Mouse (Mus musculus) cerebellum, adult 11 months (tissue): Measurements from ENCODE around the gene Skp2.

Experiments used
- DNase-seq: peaks from one replicate; pipeline ENCODE4 v3.0.0; 2022

Gene Skp2

DNA sequence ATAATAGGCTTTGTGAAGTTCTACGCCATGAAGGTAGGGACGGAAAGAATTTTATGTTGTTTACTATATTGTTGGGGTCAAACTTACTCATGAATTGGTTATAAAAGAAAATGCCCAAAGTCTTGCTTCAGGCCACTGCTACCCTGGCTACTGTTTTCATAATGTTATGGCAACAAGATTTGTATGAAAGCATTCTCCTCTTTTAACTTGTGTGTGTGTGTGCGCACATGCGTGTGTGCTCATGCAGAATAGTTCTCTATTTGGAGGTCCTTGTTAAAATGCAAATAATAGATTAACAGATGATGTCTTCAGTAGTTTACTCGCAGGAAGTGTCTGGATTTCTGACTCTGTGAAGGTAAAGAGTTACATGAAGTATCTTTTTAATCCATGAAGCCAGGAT is 81.5 kb downstream of the Skp2 start:
- DNase-seq, result no peak

GRCm38 (mm10) chr15:9073067-9073608 is 82.1 kb downstream of the Skp2 start:
- DNase-seq, result no peak

- DNase-seq, result no peak
These were observed 82.6 kb downstream of the Skp2 start for GRCm38 (mm10) chr15:9072630-9073029.

DNA sequence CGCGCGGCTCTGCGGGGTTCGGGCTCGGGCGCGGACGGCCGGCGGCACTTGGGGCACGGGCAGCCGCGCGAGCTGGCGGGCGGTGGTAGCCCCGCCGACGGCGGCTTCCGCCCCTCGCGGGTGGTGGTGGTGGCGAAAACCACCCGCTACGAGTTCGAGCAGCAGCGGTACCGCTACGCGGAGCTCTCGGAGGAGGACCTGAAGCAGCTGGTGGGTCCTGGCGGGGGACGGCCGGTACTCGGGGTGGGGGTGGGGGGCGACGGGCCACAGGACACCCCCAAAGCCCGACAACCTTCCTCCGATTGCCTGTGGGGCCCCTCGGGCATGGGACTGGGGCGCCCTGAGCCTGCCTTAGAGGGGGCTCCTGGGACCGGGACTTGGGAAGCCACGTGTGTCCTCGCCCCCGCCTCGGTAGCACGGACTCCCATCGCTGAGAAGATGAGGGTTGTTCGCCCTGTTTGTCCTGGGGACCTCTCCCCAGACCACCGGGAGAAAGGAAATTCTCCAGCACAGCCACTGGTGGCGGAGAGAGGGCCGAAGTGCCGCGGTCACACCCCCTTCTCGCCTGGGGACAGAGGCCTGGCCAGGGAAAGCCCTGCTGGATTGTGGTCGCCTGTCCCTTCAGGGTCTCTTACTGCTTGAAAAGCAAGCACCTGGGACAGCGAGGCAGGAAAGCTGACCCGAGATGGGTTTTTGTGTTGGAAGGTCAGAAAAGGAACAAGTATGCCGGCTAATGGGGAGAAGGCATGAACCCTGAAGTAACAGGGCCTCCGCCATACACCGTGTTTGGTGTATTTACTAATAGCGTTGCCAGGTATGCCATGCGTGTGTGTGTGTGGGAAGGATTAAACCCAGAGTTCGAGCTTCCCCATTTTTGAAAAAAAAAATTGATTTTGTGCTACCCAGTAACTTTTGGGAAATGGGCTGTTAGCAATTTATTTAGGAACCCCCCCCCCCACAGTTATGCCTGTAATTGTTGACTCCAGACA is 83.4 kb downstream of the Skp2 start:
- peak; percentile 38 for DNase-seq

- peak; percentile 98 for DNase-seq
These were observed 84.2 kb downstream of the Skp2 start, which contains the start of gene Nadk2 for GRCm38 (mm10) chr15:9070912-9071555. TSS of gene Nadk2 (plus strand) at chr15:9071260.

- no peak for DNase-seq
These were observed 84.9 kb downstream of the Skp2 start for GRCm38 (mm10) chr15:9070353-9070752.

- no peak for DNase-seq
These were observed 86.3 kb downstream of the Skp2 start for GRCm38 (mm10) chr15:9068881-9069280.
